Mouse (Mus musculus) heart, adult 2 months (tissue): Measurements from ENCODE around the gene Gng10.

Experiments
- CTCF ChIP-seq: fragments of 200-600 bp; IDR thresholded peaks from 2 replicates; pipeline ENCODE4 v1.8.1; 2022; ENCODE audit warnings: antibody characterized with exemption, mild to moderate bottlenecking, moderate library complexity
- EP300 ChIP-seq: fragments of 200-500 bp; IDR thresholded peaks from 2 replicates; pipeline ENCODE4 v1.6.1; 2011; ENCODE audit warnings: low read depth, low read length, control low read depth; ENCODE audit not compliant: insufficient read depth
- POLR2A ChIP-seq: fragments of 200-500 bp; IDR thresholded peaks from 2 replicates; pipeline ENCODE4 v1.6.1; 2011; ENCODE audit warnings: mild to moderate bottlenecking, low read depth, low read length, control low read depth; ENCODE audit not compliant: insufficient read depth

- TF ChIP-seq CTCF (no peak), POLR2A (no peak), EP300 (no peak)
Measured at GRCm38 (mm10) chr4:59043074-59043473, 8.2 kb downstream of the Gng10 start.
